Mouse (Mus musculus): ENCODE data around the gene Cntn3. TPM values are rescaled to one million over a fixed set of nuclear protein-coding genes. Genes with fewer than 3 reads are reported as not detected.
A peak's percentile ranks its signal among the peaks of the same experiment; 100 is the strongest.

Gene Cntn3
- polyA plus RNA-seq, 1 experiment from 2014 or later = 0.02 TPM

DNA sequence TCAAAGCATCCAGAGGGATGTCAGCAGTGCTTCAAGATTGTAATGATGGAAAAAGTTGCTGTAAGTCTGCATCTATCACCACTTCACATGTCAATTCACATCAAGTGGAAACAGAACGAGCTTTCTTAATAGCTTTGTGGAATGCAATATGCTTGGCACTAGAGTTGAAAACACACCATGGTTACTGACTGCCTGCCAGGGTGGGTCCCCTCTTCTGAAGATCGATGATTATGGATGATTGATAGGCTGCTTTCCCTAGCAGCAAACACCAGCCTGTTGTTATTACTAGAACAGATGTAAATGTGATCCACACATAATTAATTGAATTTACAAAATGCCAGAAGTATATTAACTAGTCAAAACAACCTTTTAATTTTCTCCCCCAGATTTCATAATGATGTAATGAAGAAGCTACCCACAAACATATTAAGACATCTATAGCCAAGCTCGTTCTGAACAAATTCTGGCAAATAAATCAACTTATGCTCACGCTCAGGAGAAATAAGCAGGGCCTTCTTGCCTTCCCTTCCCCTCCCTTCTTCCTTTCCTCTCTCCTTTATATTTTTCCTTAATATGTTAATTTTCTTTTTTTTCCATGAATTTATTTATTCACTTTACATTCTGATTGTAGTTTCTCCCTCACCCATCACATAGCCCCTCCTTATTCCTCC lies 250.2 kb downstream of the Cntn3 start:
- H3K27ac ChIP-seq (ENCODE audit: low read length) = no peak overlapping the region

DNA sequence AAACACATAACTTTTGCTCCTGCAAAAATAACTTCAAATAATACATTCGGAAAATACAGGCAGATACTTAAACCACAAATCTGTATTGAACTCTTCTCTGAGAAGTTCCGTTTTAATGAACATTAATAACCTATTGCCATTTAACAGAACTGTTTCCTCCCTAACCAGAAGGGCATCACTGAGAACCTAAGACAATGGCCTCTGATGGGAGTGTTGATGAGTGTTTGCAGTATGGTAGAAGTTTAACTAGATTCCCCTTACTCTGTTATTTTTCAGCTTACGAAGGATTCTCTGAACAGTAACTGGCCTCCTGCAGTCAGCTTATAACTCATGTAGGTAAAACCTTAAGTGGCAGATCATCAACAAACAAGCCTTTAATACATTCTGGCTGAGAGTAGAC lies 253.1 kb downstream of the Cntn3 start:
- 41% methylated on average over 3 of the region's 3 CpGs for WGBS
- H3K9me3 ChIP-seq (ENCODE audit: low read length) = no peaks in the 10 kb centered on the region
- no peak for DNase-seq (ENCODE audit: low spot score)

More for the DNA sequence above, 250.2 kb downstream of the Cntn3 start:
- no peak overlapping the region for H3K4me3 ChIP-seq (ENCODE audit: low read depth, low read length)
- H3K4me2 ChIP-seq (replicated peaks; ENCODE audit: low read depth, low read length) = no peak overlapping the region
- 51% methylated on average over 4 of the region's 4 CpGs for WGBS
- DNase-seq (ENCODE audit: low spot score) (no peak), ATAC-seq (no peak)
- no peaks in the 10 kb centered on the region for H3K27me3 ChIP-seq (replicated peaks; ENCODE audit: insufficient read depth, low read length)
- H3K9ac ChIP-seq (replicated peaks; ENCODE audit: low read depth) = no peak overlapping the region
- H3K9me3 ChIP-seq (ENCODE audit: low read length) = no peaks in the 10 kb centered on the region
- TF ChIP-seq CTCF (IDR thresholded peaks at IDR 0.05) = no peak
- TF ChIP-seq EP300 (IDR thresholded peaks at IDR 0.05) = no peak
- H3K36me3 ChIP-seq (ENCODE audit: insufficient read depth, low read length) = no peaks in the 10 kb centered on the region
- H3K4me1 ChIP-seq (ENCODE audit: insufficient read depth, low read depth, low read length) = no peaks in the 10 kb centered on the region

DNA sequence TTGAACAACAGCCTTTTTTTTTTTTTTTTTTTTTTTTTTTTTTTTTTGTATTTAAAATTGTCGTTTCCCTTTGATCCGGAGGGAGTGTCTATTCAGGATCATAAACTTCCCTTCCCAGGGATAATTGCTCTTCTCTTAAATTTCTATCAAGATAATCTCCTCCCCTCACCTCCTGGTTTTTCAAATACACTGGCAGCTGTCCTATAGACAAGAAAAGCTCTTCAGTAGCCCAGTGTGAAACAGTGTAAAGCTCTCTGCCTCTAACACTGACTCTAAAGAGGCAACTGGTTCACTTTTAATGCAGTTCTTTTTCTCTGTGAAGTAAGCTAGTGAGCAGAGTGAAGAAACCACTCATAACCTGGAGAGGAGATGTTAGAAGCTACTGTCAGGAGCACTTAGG lies 290.0 kb downstream of the Cntn3 start:
- no peak for DNase-seq (ENCODE audit: low spot score)
- no peaks in the 10 kb centered on the region for H3K9me3 ChIP-seq (ENCODE audit: low read length)
- TF ChIP-seq EP300 (IDR thresholded peaks at IDR 0.05) (no peak), CTCF (IDR thresholded peaks at IDR 0.05) (no peak)

More for the DNA sequence above, 253.1 kb downstream of the Cntn3 start:
- Histone ChIP-seq H3K27ac (ENCODE audit: low read length) (no peak overlapping the region), H3K4me3 (ENCODE audit: low read depth, low read length) (no peak overlapping the region), H3K27me3 (replicated peaks; ENCODE audit: insufficient read depth, low read length) (no peaks in the 10 kb centered on the region), H3K4me2 (replicated peaks; ENCODE audit: low read depth, low read length) (no peak overlapping the region), H3K9ac (replicated peaks; ENCODE audit: low read depth) (no peak overlapping the region), H3K36me3 (ENCODE audit: insufficient read depth, low read length) (no peaks in the 10 kb centered on the region), H3K4me1 (ENCODE audit: insufficient read depth, low read depth, low read length) (no peaks in the 10 kb centered on the region)
- no peak for ATAC-seq
- TF ChIP-seq EP300 (IDR thresholded peaks at IDR 0.05) (no peak), CTCF (IDR thresholded peaks at IDR 0.05) (no peak)

DNA sequence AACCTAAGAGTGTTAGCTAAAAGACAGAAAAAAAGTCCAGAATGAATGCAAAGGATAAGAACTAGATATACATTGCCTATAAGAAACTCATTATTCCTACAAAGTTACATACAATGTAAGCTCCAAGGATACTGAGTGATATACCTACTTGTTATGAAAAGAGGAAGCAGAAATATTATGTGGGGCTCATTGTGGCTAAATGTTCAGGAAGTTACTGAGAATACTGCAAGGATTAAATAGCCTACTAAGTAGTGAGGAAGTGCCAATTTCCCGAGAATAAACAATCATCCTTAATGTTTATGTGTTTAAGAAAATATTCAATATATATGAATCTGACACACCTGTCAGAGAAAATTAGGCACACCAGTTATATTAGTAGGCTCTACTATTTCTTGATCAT lies 341.9 kb downstream of the Cntn3 start:
- 46% methylated on average over 1 of the region's 1 CpGs for WGBS
- DNase-seq (ENCODE audit: low spot score) = no peak
- TF ChIP-seq CTCF (IDR thresholded peaks at IDR 0.05) = no peak
- no peak for TF ChIP-seq EP300 (IDR thresholded peaks at IDR 0.05)
- Histone ChIP-seq H3K4me3 (ENCODE audit: low read depth, low read length) (no peak overlapping the region), H3K36me3 (ENCODE audit: insufficient read depth, low read length) (no peaks in the 10 kb centered on the region), H3K9me3 (ENCODE audit: low read length) (no peaks in the 10 kb centered on the region), H3K4me2 (replicated peaks; ENCODE audit: low read depth, low read length) (no peak overlapping the region), H3K27me3 (replicated peaks; ENCODE audit: insufficient read depth, low read length) (no peaks in the 10 kb centered on the region), H3K27ac (ENCODE audit: low read length) (no peak overlapping the region), H3K4me1 (ENCODE audit: insufficient read depth, low read depth, low read length) (no peaks in the 10 kb centered on the region), H3K9ac (replicated peaks; ENCODE audit: low read depth) (no peak overlapping the region)
- no peak for ATAC-seq

More for the DNA sequence above, 290.0 kb downstream of the Cntn3 start:
- H3K27ac ChIP-seq (ENCODE audit: low read length) = no peak overlapping the region
- no peak overlapping the region for H3K9ac ChIP-seq (replicated peaks; ENCODE audit: low read depth)
- no peak overlapping the region for H3K4me3 ChIP-seq (ENCODE audit: low read depth, low read length)
- H3K36me3 ChIP-seq (ENCODE audit: insufficient read depth, low read length) = no peaks in the 10 kb centered on the region
- WGBS = 51% methylated on average over 2 of the region's 2 CpGs
- no peak for ATAC-seq
- H3K4me2 ChIP-seq (replicated peaks; ENCODE audit: low read depth, low read length) = no peak overlapping the region
- no peaks in the 10 kb centered on the region for H3K4me1 ChIP-seq (ENCODE audit: insufficient read depth, low read depth, low read length)
- no peaks in the 10 kb centered on the region for H3K27me3 ChIP-seq (replicated peaks; ENCODE audit: insufficient read depth, low read length)

DNA sequence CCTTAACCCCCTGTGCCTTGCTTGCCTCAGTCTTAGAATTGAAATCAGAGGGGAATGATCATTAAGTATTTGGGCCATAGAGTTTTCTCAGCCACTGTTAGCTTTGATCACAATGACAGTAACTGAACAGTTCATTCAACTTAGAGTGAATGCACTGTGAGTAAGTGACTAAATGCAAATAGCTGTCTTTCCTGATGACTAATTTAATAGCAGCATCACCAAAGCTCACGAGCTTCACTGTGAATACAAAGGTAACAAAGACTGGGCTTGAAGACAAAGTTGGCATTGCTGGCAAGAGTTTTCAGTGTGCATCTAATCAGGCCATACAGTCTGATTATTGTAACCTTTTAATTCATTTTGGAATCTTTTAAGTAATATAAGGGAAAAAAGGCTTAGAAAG lies 386.6 kb downstream of the Cntn3 start:
- Histone ChIP-seq H3K4me1 (ENCODE audit: insufficient read depth, low read depth, low read length) (no peaks in the 10 kb centered on the region), H3K27ac (ENCODE audit: low read length) (no peak overlapping the region), H3K9ac (replicated peaks; ENCODE audit: low read depth) (no peak overlapping the region), H3K36me3 (ENCODE audit: insufficient read depth, low read length) (no peaks in the 10 kb centered on the region), H3K27me3 (replicated peaks; ENCODE audit: insufficient read depth, low read length) (no peaks in the 10 kb centered on the region), H3K4me2 (replicated peaks; ENCODE audit: low read depth, low read length) (no peak overlapping the region), H3K4me3 (ENCODE audit: low read depth, low read length) (no peak overlapping the region), H3K9me3 (ENCODE audit: low read length) (no peaks in the 10 kb centered on the region)
- WGBS = 50% methylated on average over 1 of the region's 1 CpGs
- DNase-seq (ENCODE audit: low spot score) (no peak), ATAC-seq (no peak)
- no peak for TF ChIP-seq CTCF (IDR thresholded peaks at IDR 0.05)
- no peak for TF ChIP-seq EP300 (IDR thresholded peaks at IDR 0.05)

DNA sequence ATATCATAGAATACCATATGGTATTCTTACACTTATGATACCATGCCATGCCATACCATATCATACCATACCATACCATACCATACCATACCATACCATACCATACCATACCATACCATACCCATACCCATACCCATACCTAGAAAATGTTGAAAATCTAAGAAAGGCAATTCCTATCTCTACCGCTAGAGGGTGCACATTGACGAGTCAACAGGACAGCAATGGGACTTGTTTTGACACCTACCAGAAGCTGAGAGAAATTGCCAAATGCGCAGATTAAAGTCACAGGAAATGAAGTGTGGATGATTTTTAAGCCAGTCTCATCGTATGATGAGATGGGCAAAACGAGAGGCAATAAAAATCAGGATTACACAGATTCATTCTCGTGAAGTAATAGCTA lies 402.0 kb downstream of the Cntn3 start:
- Histone ChIP-seq H3K4me1 (ENCODE audit: insufficient read depth, low read depth, low read length) (no peaks in the 10 kb centered on the region), H3K4me2 (replicated peaks; ENCODE audit: low read depth, low read length) (no peak overlapping the region), H3K36me3 (ENCODE audit: insufficient read depth, low read length) (no peaks in the 10 kb centered on the region), H3K9me3 (ENCODE audit: low read length) (no peaks in the 10 kb centered on the region), H3K4me3 (ENCODE audit: low read depth, low read length) (no peak overlapping the region), H3K27ac (ENCODE audit: low read length) (no peak overlapping the region), H3K9ac (replicated peaks; ENCODE audit: low read depth) (no peak overlapping the region), H3K27me3 (replicated peaks; ENCODE audit: insufficient read depth, low read length) (no peaks in the 10 kb centered on the region)
- ATAC-seq (no peak), DNase-seq (ENCODE audit: low spot score) (peak; percentile 12)
- peak; percentile 73 for TF ChIP-seq CTCF (IDR thresholded peaks at IDR 0.05)
- TF ChIP-seq EP300 (IDR thresholded peaks at IDR 0.05) = no peak
- WGBS = 32% methylated on average over 6 of the region's 6 CpGs
